8 mouse cellular contexts compared by ENCODE assay signal in the genomic region with DNA sequence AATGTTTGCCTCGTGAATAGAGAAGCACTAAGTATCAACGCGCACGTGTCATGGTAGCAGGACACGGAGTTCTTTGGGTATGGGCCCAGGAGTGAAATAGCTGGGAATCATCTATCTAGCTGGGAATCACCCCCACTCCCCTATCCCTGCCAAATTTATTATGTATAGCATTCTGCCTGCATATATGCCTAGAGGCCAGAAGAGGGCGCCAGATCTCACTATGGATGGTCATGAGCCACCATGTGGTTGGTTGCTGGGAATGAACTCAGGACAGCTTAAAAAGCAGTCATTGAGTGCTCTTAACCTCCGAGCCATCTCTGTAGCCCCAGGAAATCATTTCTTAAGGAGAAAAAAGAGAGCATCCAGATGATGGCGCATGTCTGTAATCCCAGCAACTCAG. TPM values are rescaled to one million over a fixed set of nuclear protein-coding genes. Genes with fewer than 3 reads are reported as not detected.
DNase-seq lines count a peak whose midpoint lies in the region; ATAC-seq and TF ChIP-seq lines count a peak whose summit lies in the region.

No protein-coding gene starts in this region.

- WGBS in kidney, embryonic 16.5 days = 25% methylated on average over 8 of the region's 8 CpGs
- WGBS in embryonic facial prominence, embryonic 11.5 days = 26% methylated on average over 8 of the region's 8 CpGs

- 0 out of 2 replicates have a peak, but pooled peaks cover 3% of the 10 kb centered on the region for H3K9me3 ChIP-seq in kidney, embryonic 16.5 days (ENCODE audit: low read length)
- no peaks in the 10 kb centered on the region for H3K9me3 ChIP-seq in embryonic facial prominence, embryonic 11.5 days (replicated peaks; ENCODE audit: control insufficient read depth, low read length)

- no peak overlapping the region for H3K27ac ChIP-seq in kidney, embryonic 16.5 days (ENCODE audit: low read length)
- H3K27ac ChIP-seq in embryonic facial prominence, embryonic 11.5 days (replicated peaks; ENCODE audit: low read depth, low read length) = no peak overlapping the region

- H3ac ChIP-seq in myocyte (ENCODE audit: control insufficient read depth, insufficient read length) = no peak overlapping the region

- no peaks in the 10 kb centered on the region for H3K36me3 ChIP-seq in kidney, embryonic 16.5 days (ENCODE audit: insufficient read depth, low read length)
- no peaks in the 10 kb centered on the region for H3K36me3 ChIP-seq in embryonic facial prominence, embryonic 11.5 days (replicated peaks; ENCODE audit: control insufficient read depth, insufficient read depth, low read depth, low read length)
- no peaks in the 10 kb centered on the region for H3K36me3 ChIP-seq in myocyte (ENCODE audit: control insufficient read depth, insufficient read depth)

- no peak overlapping the region for H3K4me2 ChIP-seq in kidney, embryonic 16.5 days (replicated peaks; ENCODE audit: low read depth, low read length)
- no peak overlapping the region for H3K4me2 ChIP-seq in embryonic facial prominence, embryonic 11.5 days (ENCODE audit: low read depth, low read length)
- peak overlapping the region; percentile 70 for H3K4me2 ChIP-seq in myocyte (ENCODE audit: low read depth)

- no peak for ATAC-seq in kidney, embryonic 16.5 days (ENCODE audit: low FRiP score, low TSS enrichment)
- no peak for ATAC-seq in embryonic facial prominence, embryonic 11.5 days (replicated peaks; ENCODE audit: insufficient number of reproducible peaks, low FRiP score, low TSS enrichment, low read depth)

- H3K27me3 ChIP-seq in kidney, embryonic 16.5 days (ENCODE audit: insufficient read depth, low read length) = peaks cover 5% of the 10 kb centered on the region; the same call in 1 of the 2 replicates
- H3K27me3 ChIP-seq in embryonic facial prominence, embryonic 11.5 days (ENCODE audit: control insufficient read depth, insufficient read depth, low read length) = no peaks in the 10 kb centered on the region
- H3K27me3 ChIP-seq in myocyte (ENCODE audit: control insufficient read depth, insufficient read depth, insufficient read length) = no peaks in the 10 kb centered on the region

- DNase-seq in adrenal gland, adult (ENCODE audit: inconsistent age in 2 of 2, low spot score in 1 of 2) = peak; percentile 50 to 80
- DNase-seq in adrenal gland, postnatal 4 days (ENCODE audit: low spot score in 2 of 2) = no peak
- peak; percentile 61 for DNase-seq in kidney, postnatal 10 days
- DNase-seq in MN1 (ENCODE audit: low spot score) = peak; percentile 61
- DNase-seq in embryonic facial prominence, embryonic 11.5 days (ENCODE audit: low spot score) = peak; percentile 77
- DNase-seq in frontal cortex, postnatal 10 days (ENCODE audit: low spot score in 2 of 2) = no peak

- no peak overlapping the region for H3K4me3 ChIP-seq in kidney, embryonic 16.5 days (ENCODE audit: low read length)
- H3K4me3 ChIP-seq in embryonic facial prominence, embryonic 11.5 days (ENCODE audit: low read depth, low read length) = no peak overlapping the region
- H3K4me3 ChIP-seq in myocyte = peak overlapping the region; percentile 4

- H3K4me1 ChIP-seq in kidney, embryonic 16.5 days (ENCODE audit: insufficient read depth, low read length) = no peaks in the 10 kb centered on the region
- no peaks in the 10 kb centered on the region for H3K4me1 ChIP-seq in embryonic facial prominence, embryonic 11.5 days (ENCODE audit: control insufficient read depth, insufficient read depth, low read length)

- H3K79me2 ChIP-seq in myocyte (ENCODE audit: control insufficient read depth, insufficient read depth) = no peaks in the 10 kb centered on the region

- no peak overlapping the region for H3K9ac ChIP-seq in kidney, embryonic 16.5 days (replicated peaks; ENCODE audit: low read length)
- no peak overlapping the region for H3K9ac ChIP-seq in embryonic facial prominence, embryonic 11.5 days (replicated peaks; ENCODE audit: low read length)

- TF ChIP-seq POLR2A in myocyte (IDR thresholded peaks at IDR 0.05; ENCODE audit: insufficient read length, low read depth) = no peak

TF ChIP-seq in myocyte, 11 proteins besides CTCF, POLR2A, EP300 and RAD21:
- TF ChIP-seq SRF (IDR thresholded peaks at IDR 0.05; ENCODE audit: control insufficient read depth, insufficient read length, low read depth) (no peak), TCF3 (IDR thresholded peaks at IDR 0.05; ENCODE audit: insufficient read length, low read depth) (no peak), TCF12 (IDR thresholded peaks at IDR 0.05; ENCODE audit: insufficient read depth, poor library complexity, severe bottlenecking) (no peak), REST (IDR thresholded peaks at IDR 0.05; ENCODE audit: insufficient read depth, insufficient read length) (no peak), MYOD1 (IDR thresholded peaks at IDR 0.05; ENCODE audit: control insufficient read depth in 1 of 3, insufficient read length in 2 of 3, low read depth in 2 of 3) (no peak), MYOG (IDR thresholded peaks at IDR 0.05; ENCODE audit: control insufficient read depth in 1 of 3, insufficient read depth in 1 of 3, insufficient read length in 2 of 3, low read depth in 2 of 3) (no peak), USF1 (IDR thresholded peaks at IDR 0.05; ENCODE audit: low read depth) (peak; percentile 6), CEBPB (IDR thresholded peaks at IDR 0.05; ENCODE audit: insufficient read depth, poor library complexity, severe bottlenecking) (no peak), E2F4 (IDR thresholded peaks at IDR 0.05; ENCODE audit: insufficient read depth) (no peak)

RNA-seq across cellular contexts. Expression of gene Cbx7, which starts 30.0 kb away (rescaled TPM):
- 10 to 100 TPM; 15.4 to 18.4 TPM for total RNA-seq in adrenal gland, postnatal 4 days (2021)
- polyA plus RNA-seq in kidney, embryonic 16.5 days (2015; fragmentation: Nextera tagmentation; extraction: Ambion mirVana) = 3.3 and 3.9 TPM in 2 replicates
- polyA plus RNA-seq in embryonic facial prominence, embryonic 11.5 days (2014; fragmentation: Nextera tagmentation; extraction: Ambion mirVana) = 0.75 and 1.3 TPM in 2 replicates
- 4.7 TPM for polyA plus RNA-seq in myocyte (2012; fragmentation: generic; extraction: Trizol)

RNA-seq across cellular contexts. Expression of gene Apobec3, which starts 49.5 kb away (rescaled TPM):
- 10 to 100 TPM; 28.4 to 33.4 TPM for total RNA-seq in adrenal gland, postnatal 4 days (2021)
- 29.3 and 36.5 TPM in 2 replicates for polyA plus RNA-seq in kidney, embryonic 16.5 days (2015; fragmentation: Nextera tagmentation; extraction: Ambion mirVana)
- 7.6 and 7.9 TPM in 2 replicates for polyA plus RNA-seq in embryonic facial prominence, embryonic 11.5 days (2014; fragmentation: Nextera tagmentation; extraction: Ambion mirVana)
- 10.0 TPM for polyA plus RNA-seq in myocyte (2012; fragmentation: generic; extraction: Trizol)

Comparison
In these comparisons a context has a peak if more than half of its experiments do, and no peak if none do; other contexts are left out.
1. DNase-seq: peak in adrenal gland, adult (2 of 2), kidney, postnatal 10 days (single experiment), MN1 (single experiment) and embryonic facial prominence, embryonic 11.5 days (single experiment); none in adrenal gland, postnatal 4 days (0 of 2) and frontal cortex, postnatal 10 days (0 of 2).